Mouse (Mus musculus): Measurements from ENCODE around the gene Olfr403. TPM values are rescaled to one million over a fixed set of nuclear protein-coding genes. Genes with fewer than 3 reads are reported as not detected.
"Not testable (repeated sequence)": the region's sequence is repeated elsewhere in the genome, so short reads cannot be mapped to it uniquely, and the experiment has no call there.

Gene Olfr403
- not detected for total RNA-seq (2021)
- long read RNA-seq, experiment 1 = 0 reads
- long read RNA-seq, experiment 2 = 0 reads

DNA sequence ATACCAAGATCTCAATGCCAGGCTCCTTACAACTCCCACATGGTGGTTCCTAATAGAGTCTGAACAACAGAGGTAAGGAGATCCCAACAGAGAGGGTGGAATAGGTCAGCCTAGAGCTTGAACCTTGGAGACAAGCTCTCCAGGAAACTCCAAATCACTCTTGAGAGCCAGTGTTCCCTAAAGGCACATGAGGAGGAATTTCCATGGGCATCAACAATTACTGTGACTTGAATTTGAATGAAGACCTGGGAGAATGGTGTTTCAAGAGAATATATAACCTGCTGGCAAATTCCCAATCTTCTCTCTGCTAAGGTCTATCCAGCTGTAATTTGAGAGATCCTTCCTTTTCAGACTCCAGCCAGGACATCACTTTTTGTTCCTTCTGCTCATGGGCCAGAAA lies at the start of gene Olfr403:
Gene Olfr403 (plus strand): TSS at position 301 of the 400 bp plus-strand sequence.
- DNase-seq (ENCODE audit: low spot score in 2 of 2) = no peak

DNA sequence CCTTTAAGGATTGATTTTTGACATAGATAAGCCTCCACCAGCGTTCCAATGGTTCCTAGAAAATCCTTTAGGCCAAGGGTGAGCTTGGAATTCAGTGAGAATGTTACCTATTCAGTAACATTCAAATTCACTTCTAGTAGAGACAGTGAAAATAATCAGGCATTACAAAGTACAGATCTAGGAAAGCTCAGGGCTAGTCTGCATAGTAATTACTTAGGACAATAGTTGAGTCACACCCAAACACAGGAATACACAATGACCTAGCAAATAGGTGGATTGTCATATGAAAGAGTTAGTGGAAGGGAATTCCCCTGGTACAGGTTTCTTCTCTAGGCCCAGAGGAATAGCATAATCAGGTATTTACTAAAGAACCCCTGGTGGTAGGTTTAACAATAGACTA lies 46.0 kb upstream of the Olfr403 start:
- not testable (repeated sequence) for DNase-seq (ENCODE audit: low spot score in 2 of 2)

GRCm38 (mm10) chr11:74145866-74146265 lies 40.2 kb upstream of the Olfr403 start:
- no peak for DNase-seq (ENCODE audit: low spot score in 2 of 2)

- DNase-seq (ENCODE audit: low spot score in 2 of 2) = no peak
Measured at GRCm38 (mm10) chr11:74153229-74153628, 32.8 kb upstream of the Olfr403 start, which contains the start of gene Olfr402. Olfr402 (plus strand) TSS chr11:74153529.

GRCm38 (mm10) chr11:74168771-74169170 lies 17.3 kb upstream of the Olfr403 start:
- no peak for DNase-seq (ENCODE audit: low spot score in 2 of 2)

GRCm38 (mm10) chr11:74183168-74183567 lies 2.9 kb upstream of the Olfr403 start:
- no peak for DNase-seq (ENCODE audit: low spot score in 2 of 2)

DNA sequence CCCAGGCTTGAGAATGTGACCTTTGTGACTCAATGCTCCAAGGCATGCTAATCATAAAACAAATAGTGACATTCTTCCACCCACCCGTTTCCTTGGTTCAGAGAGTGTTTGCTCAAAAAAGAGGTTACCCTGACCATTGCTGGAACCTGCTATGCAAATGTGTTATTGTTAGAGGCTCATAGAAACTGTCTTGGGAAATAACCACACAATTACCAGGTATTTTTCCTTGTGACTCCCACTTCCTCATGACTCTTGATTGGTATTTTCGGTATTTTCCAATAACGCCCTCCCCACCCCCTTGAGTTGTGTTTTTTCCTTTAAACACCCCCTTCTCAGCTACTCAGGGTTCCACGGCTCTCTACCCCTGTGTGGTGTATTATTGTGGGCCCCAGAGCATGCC lies 2.3 kb upstream of the Olfr403 start:
- no peak for DNase-seq (ENCODE audit: low spot score in 2 of 2)

- no peak for DNase-seq (ENCODE audit: low spot score in 2 of 2)
Measured at GRCm38 (mm10) chr11:74211279-74211678, 25.2 kb downstream of the Olfr403 start, which contains the start of gene Olfr43. Olfr43 (minus strand) TSS chr11:74211379.

DNA sequence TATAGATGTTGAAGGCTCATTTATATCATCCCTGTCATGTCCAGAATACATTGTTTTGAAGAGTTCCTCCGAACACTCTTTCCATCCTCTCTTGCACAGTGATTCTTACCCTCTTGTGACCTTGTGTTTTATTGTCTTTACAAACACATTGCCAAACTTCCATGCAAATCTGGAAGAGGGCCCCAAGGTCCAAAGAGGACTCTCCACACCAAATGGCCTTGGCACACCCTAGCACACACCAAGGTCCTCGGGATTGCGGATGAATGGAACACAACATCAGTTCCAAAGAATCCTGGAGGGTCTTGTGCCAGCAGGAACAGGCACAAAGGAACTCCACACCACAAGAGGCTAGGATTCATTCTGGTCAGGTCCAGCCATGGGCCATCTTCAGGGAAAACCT lies 55.2 kb downstream of the Olfr403 start:
- DNase-seq (ENCODE audit: low spot score in 2 of 2) = no peak

Other genes with a start within 250 kb of the Olfr403 start
- gene Olfr23, start 249.6 kb upstream of the Olfr403 start, total RNA-seq (2021) = not detected
- gene Olfr397, start 225.4 kb upstream of the Olfr403 start, total RNA-seq (2021) = not detected
- not detected for gene Olfr398, start 195.8 kb upstream of the Olfr403 start, total RNA-seq (2021)
- gene Olfr139, start 129.7 kb upstream of the Olfr403 start, total RNA-seq (2021) = not detected
- gene Olfr399, start 129.6 kb upstream of the Olfr403 start, total RNA-seq (2021) = not detected
- gene Zfp616, start 116.3 kb upstream of the Olfr403 start, total RNA-seq (2021) = not detected
- gene Olfr401, start 72.5 kb upstream of the Olfr403 start, total RNA-seq (2021) = not detected
- gene Olfr402, start 32.7 kb upstream of the Olfr403 start, total RNA-seq (2021) = not detected
- gene Olfr43, start 25.1 kb downstream of the Olfr403 start, total RNA-seq (2021) = not detected
- not detected for gene Olfr406, start 73.6 kb downstream of the Olfr403 start, total RNA-seq (2021)
- not detected for gene Olfr59, start 97.5 kb downstream of the Olfr403 start, total RNA-seq (2021)
- gene Olfr410, start 151.8 kb downstream of the Olfr403 start, total RNA-seq (2021) = not detected
- gene Olfr411, start 166.4 kb downstream of the Olfr403 start, total RNA-seq (2021) = not detected
- gene Olfr412, start 175.8 kb downstream of the Olfr403 start, total RNA-seq (2021) = not detected